Mouse (Mus musculus) cerebellum, adult 8-10 months (tissue): ENCODE measurements around the gene Ttc41.
A peak's percentile ranks its signal among the peaks of the same experiment; 100 is the strongest.
"Not testable (repeated sequence)": the region's sequence is repeated elsewhere in the genome, so short reads cannot be mapped to it uniquely, and the experiment has no call there.

Experiments used
- DNase-seq: peaks from one replicate; pipeline ENCODE4 v3.0.0; 2022

Ttc41 gene

DNA sequence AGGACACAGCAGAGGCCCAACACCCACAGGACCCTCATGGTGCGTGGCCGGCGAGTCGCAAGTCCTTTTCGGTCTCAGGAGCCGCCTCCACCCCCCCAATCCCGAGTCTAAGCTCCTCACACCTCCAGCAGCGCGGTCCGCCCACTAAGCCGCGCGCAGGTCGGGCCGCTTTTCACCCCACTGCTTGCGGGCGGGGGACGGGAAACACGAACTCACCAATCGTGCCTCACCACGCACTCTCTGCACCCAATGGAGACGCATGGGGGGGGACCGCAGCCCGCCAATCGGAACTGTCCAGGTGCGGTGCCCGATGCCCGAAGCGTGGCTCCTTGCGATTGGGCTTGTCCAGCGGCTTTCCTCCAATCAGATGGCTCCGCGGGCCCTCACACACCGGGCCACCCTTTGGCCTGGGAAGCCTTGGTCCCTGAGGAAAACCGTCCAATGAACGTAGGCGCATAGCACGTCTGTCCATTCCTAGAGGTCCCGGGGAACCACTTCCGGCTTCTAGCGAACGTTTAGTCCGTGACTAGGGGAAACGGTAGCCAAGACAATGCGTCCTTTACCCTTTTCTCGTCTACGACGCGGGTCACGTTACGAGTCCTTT is at the start of gene Ttc41, which contains the start of gene Hsp90b1:
Ttc41 (plus strand) TSS at position 494 of the 604 bp plus-strand sequence.
Hsp90b1 (minus strand) TSS at position 192 of the 604 bp plus-strand sequence.
- DNase-seq, result peak; percentile 99

DNA sequence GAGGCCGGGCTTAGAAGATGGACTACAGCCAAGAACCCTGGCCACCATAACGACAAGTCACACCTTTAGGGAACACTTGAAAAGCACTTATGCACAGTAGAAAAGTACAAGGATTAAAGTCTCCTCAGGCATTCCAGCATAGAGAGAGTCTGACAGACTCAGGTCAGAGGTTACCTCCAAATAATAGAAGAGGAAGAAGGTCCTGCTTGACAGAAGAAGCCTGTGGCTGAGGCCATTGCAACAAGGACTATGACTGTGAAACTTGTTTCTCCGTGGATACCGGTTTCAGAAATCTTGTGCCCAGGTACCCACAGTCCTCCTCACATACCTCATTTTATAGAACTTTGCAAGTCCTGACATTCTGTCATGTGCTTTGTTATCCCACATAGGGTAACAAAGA is 35.1 kb upstream of the Ttc41 start:
- not testable (repeated sequence) for DNase-seq

DNA sequence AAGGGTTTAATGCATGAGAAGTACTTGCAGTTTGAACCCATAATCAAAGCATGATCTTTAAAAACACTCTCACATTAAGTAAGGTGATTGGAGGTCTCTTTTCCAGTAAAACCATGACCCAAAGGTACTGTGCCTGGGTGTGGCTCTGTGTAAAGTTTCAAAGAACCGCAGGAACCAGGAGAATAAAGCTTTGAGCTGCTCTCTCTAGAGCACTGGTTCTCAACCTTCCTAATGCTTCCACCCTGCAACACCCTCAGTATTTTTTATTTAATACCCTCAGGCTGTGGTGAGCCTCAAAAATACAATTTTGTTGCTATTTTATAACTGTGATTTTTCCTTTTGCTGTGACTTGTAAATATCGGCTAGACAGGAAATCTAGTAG is 20.8 kb upstream of the Ttc41 start:
- DNase-seq, result not testable (repeated sequence)

DNA sequence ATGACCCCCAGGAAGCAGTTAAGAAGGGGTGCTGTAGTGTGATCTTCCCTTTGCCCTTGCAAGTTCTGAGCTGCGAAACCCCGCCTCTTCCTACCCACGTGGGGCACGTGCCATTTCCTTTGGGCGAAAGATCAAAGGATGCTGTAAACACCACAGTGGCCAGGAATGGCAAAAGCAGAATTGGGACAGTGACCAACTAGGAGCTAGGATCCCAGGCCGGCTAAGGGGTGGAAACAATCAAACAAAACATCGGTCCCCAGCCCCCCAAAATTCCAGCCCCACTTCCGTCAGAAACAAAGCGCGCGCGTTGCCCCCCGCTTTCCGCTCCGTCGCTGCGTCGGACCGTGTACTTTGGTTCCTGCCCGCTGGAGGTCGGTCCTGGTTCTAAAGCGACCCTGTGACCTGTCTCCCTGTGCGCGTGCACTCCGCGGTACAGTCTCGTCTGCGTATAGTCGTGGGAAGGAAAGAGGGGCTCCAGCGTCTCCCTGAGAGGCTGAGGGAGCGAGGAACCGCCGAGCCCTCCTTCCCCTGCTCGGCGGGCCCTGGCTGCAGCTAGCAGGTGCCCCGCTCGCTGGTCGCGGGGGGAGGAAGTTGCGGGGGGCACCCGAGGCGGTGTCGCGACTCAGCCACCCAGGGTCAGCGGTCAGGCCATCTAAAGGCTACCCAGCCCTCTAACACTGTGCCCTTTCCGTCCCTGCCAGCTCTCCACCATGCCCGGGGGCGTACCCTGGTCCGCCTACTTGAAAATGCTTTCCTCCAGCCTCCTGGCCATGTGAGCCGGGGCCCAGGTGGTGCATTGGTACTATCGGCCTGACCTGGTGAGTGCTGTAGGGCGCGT is 20.2 kb upstream of the Ttc41 start:
- peak; percentile 85 for DNase-seq

DNA sequence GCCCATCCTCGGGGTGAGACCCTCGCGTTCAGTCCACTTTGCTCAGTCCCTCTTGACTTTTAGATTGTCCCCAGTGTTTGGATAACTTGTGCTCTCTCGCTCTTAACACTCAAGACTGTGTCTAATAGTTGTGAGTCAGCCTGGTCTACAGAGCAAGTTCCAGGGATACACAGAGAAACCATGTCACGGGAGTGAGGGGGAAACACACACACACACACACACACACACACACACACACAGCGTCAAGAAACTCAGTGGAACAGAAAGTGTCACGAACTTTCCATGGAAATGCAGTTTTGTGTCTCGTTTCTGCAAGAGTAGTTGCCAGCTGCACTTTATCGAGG is 19.6 kb upstream of the Ttc41 start:
- not testable (repeated sequence) for DNase-seq

DNA sequence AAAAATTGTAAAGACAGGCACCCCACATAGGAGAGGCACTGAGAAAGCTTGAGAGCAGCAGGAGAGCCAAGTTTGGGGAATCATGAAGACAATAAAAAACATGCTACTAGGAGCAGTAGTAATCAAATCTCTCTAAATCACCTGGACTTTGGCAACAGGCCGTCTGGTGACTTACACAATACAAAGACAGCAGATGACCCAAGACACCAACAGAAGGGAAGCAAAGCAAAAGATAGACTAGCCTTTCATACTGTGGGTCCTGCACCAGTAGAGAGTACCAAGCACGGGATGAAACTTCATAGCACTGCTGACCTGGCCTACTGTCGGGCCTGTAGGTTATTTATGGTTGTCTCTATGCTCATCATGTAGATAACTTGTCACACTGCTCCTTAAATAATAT is 5.4 kb upstream of the Ttc41 start:
- no peak for DNase-seq

DNA sequence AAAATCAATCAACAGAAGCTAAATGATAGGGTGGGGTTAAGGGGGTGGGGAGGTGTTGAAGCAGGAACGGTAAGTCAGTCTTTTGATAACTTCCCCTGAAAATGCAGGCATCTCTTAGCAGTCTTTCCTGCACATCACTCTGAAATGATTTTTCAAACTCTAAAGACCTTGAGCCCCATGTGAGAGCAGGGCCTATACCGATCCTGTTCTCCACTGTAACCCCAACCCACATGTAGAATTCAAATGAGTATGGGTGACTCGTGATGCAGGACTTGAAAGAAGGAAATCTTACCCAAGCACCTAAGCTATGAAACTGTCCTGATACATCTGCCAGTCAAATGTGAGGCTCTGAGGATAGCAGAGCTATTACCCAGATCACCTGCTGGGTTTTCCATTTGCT is 4.6 kb upstream of the Ttc41 start:
- DNase-seq, result no peak

DNA sequence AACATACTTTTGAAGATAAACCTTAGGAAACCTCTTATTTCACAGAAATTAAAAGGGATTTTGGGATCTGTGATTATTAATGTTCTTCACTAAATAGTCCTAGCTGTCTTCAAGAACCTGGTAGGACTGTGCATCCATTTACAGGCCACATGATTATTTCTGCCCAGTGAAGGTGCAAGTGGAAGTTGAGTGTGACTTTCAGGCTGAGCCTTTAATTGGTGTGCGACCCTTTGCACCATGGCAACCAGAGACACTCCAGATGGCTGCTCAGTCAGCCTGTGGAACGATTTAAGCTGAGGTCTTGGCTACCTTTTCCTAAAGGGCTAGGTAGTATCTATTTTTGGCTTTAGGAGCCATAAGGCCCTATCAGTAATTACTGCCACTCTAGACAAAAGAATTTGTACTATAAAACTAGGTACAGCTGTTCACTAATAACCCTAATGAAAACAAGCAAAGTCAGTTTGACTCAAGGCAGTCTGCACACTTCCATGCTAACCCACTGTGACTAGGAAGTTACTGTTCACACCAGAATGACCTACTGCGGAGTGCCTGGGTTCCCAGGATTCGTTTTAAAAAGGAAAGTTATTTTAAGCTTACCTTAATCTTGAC is 3.2 kb upstream of the Ttc41 start:
- DNase-seq, result no peak

DNA sequence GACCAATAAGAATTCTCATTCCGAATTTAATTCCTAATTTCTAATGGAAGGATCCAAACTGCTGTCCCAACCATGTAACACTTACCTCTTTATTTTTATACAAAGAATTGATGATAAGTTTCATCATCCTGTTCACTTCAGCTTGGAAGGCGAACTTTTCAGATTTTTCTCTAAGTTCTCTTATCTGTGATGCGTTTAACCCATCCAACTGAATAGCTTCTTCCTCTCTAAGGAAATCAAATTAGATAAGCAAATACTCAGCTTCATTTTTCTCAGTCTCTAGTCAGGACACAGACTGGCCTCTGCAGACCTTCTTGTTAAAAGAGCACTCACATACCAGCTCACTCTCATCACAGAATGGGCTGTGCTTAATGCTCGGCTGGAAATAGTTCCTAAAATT is 2.2 kb upstream of the Ttc41 start:
- no peak for DNase-seq

DNA sequence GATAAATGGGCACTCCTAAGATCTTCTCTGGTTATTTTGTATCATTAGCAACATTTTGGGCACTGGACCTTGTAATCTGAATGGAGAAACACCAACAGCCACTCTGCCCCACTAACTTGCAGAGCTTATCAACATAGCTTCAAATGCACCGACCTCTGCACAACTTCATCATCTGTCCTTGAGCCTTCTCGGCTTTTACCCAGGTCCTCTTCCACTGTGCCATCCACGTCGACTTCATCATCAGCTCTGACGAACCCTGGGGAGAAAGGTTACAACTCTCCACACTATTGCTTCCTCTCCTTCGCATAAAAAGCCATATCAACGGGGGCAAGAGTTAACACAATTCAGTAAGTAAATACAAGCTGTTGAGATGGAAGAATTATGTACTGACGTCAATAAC is 1.5 kb upstream of the Ttc41 start:
- DNase-seq, result no peak

DNA sequence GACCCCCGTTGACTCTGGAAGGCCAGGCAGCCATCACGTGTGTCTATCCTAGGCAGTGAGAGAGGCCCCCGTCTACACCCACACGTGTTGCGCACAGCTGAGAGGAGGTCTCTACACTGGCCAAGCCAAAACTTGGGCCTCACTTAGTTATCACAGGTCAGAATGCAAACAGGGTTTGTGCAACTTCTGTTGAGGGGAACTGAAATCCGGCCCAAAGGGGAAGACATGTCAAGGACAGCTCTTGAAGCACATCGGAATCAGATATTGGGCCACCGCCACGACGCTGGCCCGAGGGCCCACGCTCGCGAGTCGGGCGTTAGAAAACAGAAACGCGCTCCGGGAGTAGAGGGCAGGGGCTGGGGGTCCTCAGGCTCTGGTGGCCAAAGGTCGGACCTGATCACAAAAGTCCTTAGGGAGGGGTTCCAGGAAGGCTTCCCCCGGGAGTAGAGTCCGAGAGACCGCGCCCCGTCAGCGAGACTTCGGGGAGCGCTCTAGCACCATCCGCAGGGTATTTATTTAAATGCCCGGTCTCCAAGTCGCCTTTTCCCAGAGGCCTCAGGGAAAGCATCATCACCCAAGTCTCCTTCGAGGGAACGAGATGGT is 921 bp upstream of the Ttc41 start:
- no peak for DNase-seq

DNA sequence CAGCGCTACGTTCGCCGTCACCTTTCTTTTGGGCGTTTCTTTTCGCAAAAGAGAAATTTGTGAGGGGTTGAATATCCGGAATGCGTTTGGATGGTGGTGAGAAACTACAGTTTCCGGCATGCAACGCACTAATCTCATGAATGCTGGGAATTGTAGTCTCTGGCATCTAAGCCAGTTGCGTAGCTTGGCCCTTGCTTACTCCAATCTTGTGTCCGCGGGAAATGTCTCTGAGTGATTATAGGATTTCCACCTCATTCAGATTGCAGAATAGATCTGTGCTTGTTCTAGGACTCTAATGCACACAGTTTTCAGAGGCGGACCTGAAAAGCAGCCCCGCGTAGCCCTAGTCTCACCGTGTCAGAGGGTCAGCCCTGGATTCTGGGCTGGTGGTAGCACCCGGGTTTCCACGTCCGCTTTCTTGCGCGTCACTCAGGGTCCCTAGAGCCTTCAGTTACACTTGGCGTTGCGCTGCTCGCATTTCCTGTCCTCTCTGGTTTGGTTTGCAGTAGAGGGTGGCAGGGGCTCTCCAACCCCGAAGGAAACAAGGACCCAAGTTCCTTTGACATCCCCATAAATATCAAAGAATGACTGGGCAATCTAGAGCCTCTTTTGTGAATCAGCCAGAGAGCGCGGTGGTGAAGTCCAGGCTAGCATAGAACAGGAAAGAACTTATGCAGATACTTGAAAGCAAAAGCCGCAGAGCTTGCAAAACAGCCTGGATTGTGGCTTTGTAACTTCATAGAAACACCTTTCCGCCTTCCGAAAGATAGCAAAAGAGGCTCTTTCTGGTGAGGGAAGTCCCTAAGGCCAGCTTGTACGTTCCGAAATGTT is 526 bp downstream of the Ttc41 start:
- no peak for DNase-seq

DNA sequence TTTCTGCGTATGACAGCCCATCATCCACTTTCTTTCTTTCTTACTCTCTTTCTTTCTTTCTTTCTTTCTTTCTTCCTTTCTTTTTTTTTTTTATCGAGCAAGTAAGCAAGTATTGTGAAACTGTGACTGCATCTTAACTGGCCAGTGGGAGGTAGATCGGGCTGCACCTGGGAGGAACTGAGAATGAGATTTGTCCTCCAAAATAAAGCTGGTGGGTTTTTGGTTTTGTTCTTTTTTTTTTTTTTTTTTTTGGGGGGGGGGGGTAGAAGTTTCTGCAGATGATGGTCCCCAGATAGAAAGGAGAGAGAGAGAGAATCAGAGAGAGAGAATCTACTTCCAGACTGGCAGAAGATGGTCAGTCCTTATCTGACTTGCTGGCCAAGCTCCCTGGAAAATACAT is 1.5 kb downstream of the Ttc41 start:
- DNase-seq, result no peak

DNA sequence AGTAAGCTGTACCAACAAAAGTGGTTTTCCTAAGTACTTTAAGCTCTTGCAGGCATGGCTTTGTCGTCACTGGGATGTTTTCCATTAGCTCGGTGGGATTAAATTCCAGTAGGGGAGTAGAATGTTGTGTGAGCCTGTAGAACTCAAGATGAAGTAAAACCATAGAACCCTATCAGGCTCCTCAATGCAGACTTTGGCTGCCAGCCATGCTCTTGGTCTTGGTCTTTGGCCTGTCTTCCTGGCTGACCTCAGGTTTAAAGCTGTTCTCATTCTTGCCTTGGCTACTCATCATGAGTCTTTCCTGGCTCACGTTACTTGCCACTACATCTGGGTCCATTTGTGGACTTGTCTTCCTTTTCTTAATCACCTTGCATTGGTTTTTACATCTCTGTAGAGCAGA is 6.5 kb downstream of the Ttc41 start:
- no peak for DNase-seq

DNA sequence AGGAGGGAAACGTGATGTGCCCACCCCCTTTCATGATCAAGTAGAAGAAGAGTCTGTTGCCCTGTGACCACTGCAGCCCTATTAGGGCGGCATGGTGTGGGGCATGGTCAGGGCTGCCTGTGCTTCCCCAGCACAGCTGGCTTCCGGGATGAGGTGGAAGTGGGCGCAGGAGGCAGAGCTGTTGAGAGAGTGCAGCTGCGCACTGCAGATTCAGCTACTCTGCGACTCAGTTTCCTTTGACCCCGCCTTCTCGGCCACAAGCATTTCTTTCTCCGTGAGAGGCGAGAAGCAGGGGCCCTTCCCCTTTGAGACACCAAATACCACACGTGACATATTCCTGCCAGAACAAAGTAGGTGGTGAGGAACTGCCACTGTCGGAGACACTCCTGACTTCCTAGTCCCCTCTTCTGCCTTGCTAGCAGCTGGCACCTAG is 22.0 kb downstream of the Ttc41 start:
- DNase-seq, result no peak

DNA sequence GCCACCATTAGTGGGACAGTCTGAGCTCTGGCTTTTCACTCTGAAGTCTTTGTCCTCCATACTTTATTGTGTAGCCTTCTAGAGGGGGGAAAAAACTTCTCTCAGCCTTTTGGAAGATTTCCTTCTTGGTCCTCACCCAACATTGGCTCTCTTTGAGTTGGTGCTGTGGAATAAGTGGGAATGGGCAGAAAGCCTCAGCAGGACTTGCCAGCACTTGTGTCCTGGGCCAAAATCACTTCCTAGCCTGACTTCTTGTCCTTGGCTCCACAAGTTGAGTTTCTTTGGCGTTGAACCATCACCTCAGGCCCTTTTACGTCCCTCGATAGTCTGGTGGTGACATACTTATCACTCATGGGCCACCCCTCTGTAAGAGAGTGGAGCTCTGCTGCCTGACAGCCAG is 22.6 kb downstream of the Ttc41 start:
- no peak for DNase-seq

DNA sequence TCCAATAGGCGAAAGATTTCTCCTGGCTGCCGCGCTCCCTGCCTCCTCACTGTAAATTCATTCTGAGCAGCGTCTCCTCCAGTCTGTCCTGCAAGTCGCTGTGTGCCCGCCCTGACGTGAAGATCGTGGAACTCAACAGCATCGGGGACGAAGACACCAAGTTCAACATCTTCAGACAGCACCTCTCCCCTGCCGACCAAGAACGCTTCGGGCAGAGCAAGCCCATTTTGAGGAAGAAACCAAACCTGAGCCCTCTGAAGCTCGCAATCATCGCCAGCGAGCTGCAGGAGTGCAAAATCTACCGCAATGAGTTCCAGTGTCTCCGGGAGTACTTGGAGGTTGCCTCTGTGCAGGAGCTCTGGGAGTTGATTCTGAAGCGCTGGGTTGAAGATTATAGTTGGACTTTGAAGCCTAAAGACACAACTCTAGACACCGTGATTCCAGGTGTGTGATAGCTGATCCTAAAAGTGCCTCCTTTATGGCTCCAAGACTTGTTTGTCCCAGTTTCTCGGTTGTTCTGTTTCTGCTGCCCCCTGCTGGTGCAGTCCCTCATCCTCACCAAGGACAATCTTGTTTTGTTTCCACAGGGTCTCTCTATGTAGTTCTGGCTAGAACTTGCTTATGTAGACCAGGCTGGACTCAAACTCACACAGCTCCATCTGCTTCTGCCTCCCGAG is 25.4 kb downstream of the Ttc41 start:
- peak; percentile 84 for DNase-seq

DNA sequence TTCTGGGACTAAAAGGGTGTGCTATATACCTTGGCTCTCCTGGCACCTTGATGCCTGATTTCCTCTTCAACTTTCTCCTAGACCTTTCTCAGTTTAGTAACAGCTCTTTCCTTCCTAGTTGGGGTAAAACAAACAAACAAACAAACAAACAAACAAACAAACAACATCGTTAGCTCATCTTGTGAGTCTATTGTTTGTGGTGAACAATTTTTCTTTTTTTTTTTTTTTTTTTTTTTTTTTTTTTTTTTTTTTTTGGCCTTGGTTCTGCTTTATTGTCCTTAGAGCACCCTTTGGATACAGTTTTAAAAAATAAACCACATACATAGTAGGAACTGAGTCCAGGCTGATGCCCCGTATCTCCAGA is 25.9 kb downstream of the Ttc41 start:
- DNase-seq, result no peak

DNA sequence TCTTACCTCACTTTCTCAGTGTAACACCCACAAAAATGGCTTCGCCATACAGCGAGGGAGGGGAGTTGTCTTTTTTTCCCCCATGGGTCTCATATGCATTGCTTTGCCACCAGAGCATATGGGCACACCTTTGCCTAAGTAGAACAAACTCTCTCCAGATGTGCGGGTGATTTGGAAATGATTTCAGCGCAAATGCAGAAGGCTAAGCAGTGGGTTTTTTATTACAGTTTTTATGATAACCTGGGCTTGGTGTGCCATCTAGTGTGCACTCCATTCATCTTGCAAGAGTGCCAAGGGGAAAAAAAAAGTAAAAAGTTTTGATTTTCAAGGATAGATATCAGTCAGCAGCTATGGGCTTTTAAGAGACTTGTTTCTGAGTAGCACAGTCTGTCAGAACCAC is 29.4 kb downstream of the Ttc41 start:
- DNase-seq, result no peak

DNA sequence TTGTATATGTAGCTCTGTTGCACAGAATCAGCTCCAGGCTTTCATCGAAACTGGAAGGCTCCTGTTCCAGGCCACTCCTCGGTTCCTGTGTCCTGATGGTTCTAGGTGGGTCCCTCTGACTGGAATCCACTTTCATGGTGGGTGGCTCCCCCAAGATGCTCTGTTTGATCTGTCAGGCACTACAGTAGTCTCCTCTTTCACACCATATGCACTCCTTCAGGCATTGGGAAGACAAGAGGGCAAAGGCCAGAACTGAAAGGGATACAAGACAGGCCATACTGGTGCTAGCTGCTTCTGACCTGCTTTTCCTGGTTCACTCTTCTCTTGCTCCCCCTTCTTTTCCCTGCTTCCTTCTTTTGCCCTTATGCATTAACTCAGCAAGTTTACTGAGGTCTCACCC is 37.3 kb downstream of the Ttc41 start:
- no peak for DNase-seq

DNA sequence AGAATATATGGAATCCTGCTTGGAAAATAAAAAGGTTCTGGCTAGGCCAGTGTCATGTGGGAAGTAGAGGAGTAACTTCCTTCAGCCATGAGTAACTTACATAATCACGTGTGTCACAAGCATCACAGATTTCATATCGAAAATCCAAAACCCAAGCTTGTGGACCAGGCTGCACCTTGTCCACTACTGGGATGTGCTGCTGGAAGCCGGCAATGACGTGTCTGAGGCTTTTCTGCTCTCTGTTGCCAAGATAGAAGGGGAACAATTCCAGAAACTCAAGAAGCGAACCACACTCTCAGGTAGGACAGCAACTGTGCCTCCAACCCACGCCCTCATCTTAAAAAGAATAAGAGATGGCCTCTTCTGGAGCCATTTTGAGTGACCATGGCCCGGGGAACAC is 38.7 kb downstream of the Ttc41 start:
- DNase-seq, result no peak

DNA sequence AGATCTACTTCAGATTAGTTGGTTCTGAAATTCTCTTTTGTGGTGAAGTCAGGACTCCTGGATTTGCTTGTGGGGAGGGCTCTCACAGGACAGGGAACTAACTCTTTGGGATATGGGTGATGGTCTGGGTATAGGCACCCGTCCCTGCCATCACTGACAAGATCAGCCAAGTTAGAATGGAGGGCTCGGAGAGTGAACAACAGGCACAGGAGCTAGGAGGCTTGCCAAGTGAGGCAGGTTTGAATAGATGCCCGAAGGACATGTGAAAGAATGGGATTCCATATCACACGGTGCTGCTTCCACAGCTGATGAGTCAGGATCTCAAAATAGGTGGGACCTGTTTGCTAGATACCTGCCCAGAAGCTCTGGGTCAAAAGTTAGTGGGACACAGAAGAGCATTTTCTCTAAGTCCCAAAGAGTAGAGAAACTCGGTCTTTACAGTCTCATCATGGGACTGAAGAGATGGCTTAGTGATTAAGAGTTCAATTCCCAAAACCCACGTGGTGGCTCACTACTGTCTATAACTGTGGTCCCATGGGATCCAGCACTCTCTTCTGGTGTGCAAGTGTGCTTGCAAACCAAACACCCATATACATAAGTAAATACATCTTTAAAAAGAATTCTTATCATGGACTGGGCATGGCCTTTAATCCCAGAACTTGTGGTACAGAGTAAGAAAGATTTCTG is 50.3 kb downstream of the Ttc41 start:
- no peak for DNase-seq
